Mouse (Mus musculus): ENCODE results near the gene Rnf180. TPM values are rescaled to one million over a fixed set of nuclear protein-coding genes. Genes with fewer than 3 reads are reported as not detected.

The Rnf180 gene
- polyA plus RNA-seq, 1 experiment = 21.7 TPM

DNA sequence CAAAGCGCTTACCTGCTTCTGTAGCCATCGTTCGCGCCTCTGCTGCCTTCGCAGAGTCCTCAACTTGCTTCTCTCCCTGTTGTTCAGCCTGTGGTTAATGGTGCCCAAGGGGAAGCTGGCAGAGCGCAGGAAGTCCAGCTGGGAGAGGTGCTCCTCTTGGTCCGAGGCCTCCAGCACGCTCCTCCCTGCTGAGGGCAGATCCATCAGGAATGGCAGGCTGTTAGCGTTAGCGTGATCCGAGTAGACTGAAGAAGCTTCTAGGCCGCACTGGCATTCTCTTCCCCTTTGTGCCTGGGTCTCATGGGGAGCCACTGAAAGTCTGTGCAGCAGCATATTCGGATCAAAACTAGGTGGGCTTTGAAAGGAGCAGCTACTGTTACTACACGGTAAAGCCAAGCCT lies 45.0 kb downstream of the Rnf180 start:
- DNase-seq (ENCODE audit: low read depth) = peak; percentile 53
- no peak for TF ChIP-seq CTCF (IDR thresholded peaks at IDR 0.05; ENCODE audit: borderline replicate concordance, extremely low read depth, insufficient read depth, insufficient read length)
- TF ChIP-seq POLR2A (IDR thresholded peaks at IDR 0.05; ENCODE audit: borderline replicate concordance, extremely low read depth, insufficient read depth, insufficient read length, poor library complexity, severe bottlenecking) = no peak

DNA sequence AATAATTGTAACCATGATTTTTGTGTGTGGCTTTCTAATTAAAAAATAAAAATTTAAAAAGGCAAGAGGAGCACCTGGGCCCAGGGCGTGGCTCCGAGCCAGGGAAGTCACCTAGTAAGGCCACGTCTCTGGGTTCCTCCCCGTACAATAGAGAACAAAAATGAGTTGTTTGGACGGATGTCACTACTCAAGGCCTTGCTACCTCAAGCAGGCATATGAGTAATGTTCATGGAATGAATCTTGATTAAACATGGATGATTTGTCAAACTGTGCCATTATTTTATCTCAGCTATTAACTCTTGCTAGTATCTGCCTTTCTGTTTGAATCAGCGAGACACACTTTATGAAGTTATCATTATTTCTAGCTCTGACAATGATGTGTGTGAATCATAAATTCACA lies 46.9 kb downstream of the Rnf180 start:
- DNase-seq (ENCODE audit: low read depth) = no peak
- TF ChIP-seq POLR2A (IDR thresholded peaks at IDR 0.05; ENCODE audit: borderline replicate concordance, extremely low read depth, insufficient read depth, insufficient read length, poor library complexity, severe bottlenecking) (no peak), CTCF (IDR thresholded peaks at IDR 0.05; ENCODE audit: borderline replicate concordance, extremely low read depth, insufficient read depth, insufficient read length) (no peak)

DNA sequence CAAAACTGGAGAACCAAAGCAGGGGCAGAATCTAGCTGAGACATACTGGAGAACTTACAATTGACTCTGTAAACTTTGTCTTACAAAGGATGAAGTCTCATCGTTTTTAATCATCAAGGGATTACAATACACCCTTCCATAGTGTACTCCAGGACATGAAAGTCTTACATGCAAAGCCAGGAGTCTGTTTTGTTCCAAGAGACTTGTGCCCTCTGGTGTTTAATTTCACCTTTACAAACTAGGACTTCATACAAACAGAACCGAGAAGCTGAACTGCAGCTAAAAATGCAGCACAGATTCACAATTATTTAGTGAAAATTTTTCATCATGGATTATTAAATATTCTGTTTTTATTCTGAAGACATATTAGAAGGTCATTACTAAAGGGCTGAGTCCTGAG lies 53.8 kb downstream of the Rnf180 start:
- no peak for DNase-seq (ENCODE audit: low read depth)
- TF ChIP-seq CTCF (IDR thresholded peaks at IDR 0.05; ENCODE audit: borderline replicate concordance, extremely low read depth, insufficient read depth, insufficient read length) = no peak
- TF ChIP-seq POLR2A (IDR thresholded peaks at IDR 0.05; ENCODE audit: borderline replicate concordance, extremely low read depth, insufficient read depth, insufficient read length, poor library complexity, severe bottlenecking) = no peak

DNA sequence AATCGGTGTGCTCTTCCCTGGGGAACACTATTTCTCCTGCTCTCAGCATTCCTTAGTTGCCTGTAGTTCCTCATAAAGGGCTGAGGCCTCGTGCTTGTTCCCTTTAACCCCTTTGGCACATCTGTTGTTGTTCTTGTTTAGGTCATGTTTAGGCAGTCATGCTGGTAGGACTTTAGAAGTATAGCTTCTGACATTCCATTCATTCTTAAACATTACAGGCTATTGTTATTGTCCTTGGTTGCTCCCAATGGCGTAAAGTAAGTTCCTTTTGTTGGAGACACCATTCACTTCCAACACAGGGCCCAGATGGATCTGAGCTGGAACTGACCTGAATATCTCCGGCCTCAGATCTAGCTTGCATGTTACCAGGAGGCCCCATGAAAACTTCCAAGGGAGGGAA lies 67.5 kb downstream of the Rnf180 start:
- no peak for TF ChIP-seq POLR2A (IDR thresholded peaks at IDR 0.05; ENCODE audit: borderline replicate concordance, extremely low read depth, insufficient read depth, insufficient read length, poor library complexity, severe bottlenecking)
- no peak for TF ChIP-seq CTCF (IDR thresholded peaks at IDR 0.05; ENCODE audit: borderline replicate concordance, extremely low read depth, insufficient read depth, insufficient read length)
- no peak for DNase-seq (ENCODE audit: low read depth)

DNA sequence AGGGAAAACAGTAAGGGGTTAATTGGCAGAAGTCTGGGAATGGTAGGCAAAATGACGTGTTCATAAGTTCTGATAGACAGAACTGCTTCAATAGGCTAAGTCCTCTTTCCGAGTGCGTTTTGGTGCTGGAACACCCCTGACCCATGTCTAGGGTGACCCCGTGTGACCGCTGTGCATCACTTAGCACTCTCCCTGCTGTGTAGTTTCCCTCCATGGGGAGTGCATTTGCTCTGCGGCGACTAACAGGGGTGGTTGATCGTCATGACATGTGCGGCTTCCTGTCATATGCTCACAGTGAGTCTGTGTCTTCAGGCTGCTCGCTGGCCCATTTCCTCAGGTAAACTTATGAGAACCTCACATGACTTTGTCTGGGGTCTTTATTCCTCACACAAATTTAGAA lies 70.6 kb downstream of the Rnf180 start:
- no peak for TF ChIP-seq POLR2A (IDR thresholded peaks at IDR 0.05; ENCODE audit: borderline replicate concordance, extremely low read depth, insufficient read depth, insufficient read length, poor library complexity, severe bottlenecking)
- no peak for DNase-seq (ENCODE audit: low read depth)

DNA sequence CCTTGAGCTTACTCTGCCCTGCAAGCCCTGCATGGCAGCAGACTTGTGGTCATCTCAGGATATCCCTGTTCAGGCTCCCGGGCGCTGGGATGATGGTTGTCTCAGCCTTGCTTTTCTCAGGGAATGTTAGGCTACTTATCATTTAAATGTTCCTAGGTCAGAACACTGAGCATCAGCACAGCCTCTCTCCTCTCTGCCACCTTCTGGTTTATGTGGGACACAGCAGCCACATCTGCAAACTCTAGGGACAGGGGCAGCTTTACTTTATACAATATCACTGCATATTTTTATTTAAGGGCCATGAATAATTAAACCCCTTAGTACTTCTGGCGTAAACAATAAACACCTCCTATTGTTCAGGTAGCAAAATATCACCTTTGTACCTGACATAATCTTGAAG lies 71.5 kb downstream of the Rnf180 start:
- TF ChIP-seq POLR2A (IDR thresholded peaks at IDR 0.05; ENCODE audit: borderline replicate concordance, extremely low read depth, insufficient read depth, insufficient read length, poor library complexity, severe bottlenecking) (no peak), CTCF (IDR thresholded peaks at IDR 0.05; ENCODE audit: borderline replicate concordance, extremely low read depth, insufficient read depth, insufficient read length) (peak; percentile 53; the same call in 1 of the 2 replicates)

DNA sequence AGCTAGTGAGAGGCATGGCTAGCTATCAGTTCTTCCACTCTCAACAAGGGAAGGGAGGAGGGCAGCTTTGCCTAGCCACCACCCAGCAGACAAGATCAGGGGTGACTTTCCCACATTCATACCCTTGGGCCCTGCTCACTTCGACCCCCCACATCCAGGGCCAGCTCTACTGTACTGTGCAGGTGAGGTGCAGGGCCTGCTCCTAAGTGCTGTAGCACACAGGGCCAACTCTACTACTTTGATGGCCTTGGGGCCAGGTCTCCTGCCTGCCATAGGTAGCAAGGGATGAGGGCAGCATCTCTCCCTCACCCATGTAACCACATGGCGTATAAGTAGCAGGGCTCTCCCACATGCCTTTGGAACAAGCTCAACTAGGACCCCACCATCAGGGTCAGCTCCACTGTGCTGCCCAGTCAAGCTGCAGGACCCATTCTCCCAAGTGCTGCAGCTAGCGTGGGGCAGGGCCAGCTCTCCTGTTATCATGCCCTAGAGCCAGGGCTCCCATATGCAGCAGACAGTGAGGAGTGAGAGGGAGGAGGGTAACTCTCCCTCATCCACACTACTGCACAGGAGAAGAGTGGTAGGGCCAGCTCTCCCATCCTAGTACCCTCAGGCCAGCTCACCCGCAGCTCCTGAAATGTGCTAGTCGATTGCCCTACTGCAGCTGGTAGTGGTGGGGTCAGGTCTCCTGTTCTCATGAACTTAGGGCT lies 72.4 kb downstream of the Rnf180 start:
- DNase-seq (ENCODE audit: low read depth) = no peak
- TF ChIP-seq POLR2A (IDR thresholded peaks at IDR 0.05; ENCODE audit: borderline replicate concordance, extremely low read depth, insufficient read depth, insufficient read length, poor library complexity, severe bottlenecking) (no peak), CTCF (IDR thresholded peaks at IDR 0.05; ENCODE audit: borderline replicate concordance, extremely low read depth, insufficient read depth, insufficient read length) (no peak)

More for the DNA sequence above, 71.5 kb downstream of the Rnf180 start:
- peak; percentile 51 for DNase-seq (ENCODE audit: low read depth)

DNA sequence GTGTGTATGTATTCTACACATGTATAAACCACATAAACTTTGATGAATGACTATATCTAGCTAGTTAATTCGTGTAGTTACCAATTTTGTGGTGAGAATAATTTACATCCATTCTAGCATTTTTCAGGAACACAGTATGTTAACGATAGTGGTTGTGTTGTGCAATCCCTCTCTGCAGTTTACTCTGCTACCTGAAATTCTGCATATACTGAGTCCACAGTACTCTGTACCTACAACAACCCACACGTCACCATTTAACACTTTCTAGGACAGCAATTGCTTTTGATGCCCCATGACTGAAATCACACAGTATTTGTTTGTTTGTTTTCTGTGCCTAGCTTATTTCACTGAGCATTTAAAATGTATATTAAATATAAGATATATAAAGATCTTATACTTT lies 83.9 kb downstream of the Rnf180 start:
- no peak for TF ChIP-seq POLR2A (IDR thresholded peaks at IDR 0.05; ENCODE audit: borderline replicate concordance, extremely low read depth, insufficient read depth, insufficient read length, poor library complexity, severe bottlenecking)
- no peak for TF ChIP-seq CTCF (IDR thresholded peaks at IDR 0.05; ENCODE audit: borderline replicate concordance, extremely low read depth, insufficient read depth, insufficient read length)

DNA sequence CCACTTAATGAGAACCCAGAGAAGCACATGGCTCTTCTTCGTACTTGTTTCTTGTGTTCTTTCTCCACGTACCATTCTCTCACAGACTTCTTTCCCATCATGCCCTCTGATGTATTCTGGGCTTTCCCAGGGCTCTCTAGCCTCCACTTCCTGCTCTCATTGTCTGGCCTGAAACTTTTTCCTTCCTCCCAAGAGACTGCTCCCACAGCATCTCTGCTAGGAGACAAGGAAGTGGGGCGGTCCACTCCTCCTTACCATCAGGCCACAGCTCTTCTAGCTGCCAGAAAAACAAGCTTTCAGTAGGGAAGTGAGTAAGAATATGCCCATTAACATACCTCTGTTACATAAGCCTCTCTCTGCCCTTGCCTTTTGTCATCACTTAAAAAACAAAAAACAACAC lies 90.8 kb downstream of the Rnf180 start:
- no peak for DNase-seq (ENCODE audit: low read depth)
- TF ChIP-seq CTCF (IDR thresholded peaks at IDR 0.05; ENCODE audit: borderline replicate concordance, extremely low read depth, insufficient read depth, insufficient read length) = no peak
- TF ChIP-seq POLR2A (IDR thresholded peaks at IDR 0.05; ENCODE audit: borderline replicate concordance, extremely low read depth, insufficient read depth, insufficient read length, poor library complexity, severe bottlenecking) = no peak

More for the DNA sequence above, 83.9 kb downstream of the Rnf180 start:
- DNase-seq (ENCODE audit: low read depth) = no peak

DNA sequence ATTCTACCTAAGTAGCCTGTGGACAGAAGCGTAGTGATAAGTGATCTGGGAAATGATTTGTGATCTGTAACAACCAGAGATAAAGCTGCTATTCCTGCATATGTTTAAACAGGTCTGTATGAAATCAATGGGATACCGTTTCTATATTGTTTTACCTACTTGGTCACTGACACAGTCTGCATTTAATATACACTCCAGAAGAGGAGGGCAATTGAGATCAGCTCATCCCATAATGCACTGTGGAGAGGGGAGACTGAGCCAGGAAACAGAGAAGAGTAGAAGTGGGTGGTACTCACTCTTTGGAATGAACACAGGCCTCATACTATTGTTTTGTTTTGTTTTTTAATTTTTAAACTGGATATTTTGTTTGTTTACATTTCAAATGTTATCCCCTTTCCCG lies 96.0 kb downstream of the Rnf180 start:
- TF ChIP-seq CTCF (IDR thresholded peaks at IDR 0.05; ENCODE audit: borderline replicate concordance, extremely low read depth, insufficient read depth, insufficient read length) = no peak
- TF ChIP-seq POLR2A (IDR thresholded peaks at IDR 0.05; ENCODE audit: borderline replicate concordance, extremely low read depth, insufficient read depth, insufficient read length, poor library complexity, severe bottlenecking) = no peak
- DNase-seq (ENCODE audit: low read depth) = no peak

DNA sequence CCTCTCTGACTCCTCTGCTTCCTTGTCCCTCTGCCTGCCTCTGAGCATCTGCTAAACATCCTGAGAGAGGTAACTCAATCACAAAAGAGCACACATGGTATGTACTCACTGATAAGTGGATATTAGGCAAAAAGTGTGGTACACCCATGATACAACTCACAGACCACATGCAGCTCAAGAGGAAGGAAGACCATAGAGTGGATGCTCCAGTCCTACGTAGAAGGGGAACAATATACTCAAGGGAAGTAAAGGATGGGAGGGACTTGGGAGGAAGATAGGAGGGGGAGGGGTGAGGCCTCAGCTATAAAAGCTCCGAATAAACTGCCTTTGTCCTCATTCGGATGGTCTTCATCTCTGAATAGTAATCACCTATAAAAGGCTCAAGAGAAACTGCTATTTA lies 96.6 kb downstream of the Rnf180 start:
- DNase-seq (ENCODE audit: low read depth) = no peak
- TF ChIP-seq CTCF (IDR thresholded peaks at IDR 0.05; ENCODE audit: borderline replicate concordance, extremely low read depth, insufficient read depth, insufficient read length) = no peak
- TF ChIP-seq POLR2A (IDR thresholded peaks at IDR 0.05; ENCODE audit: borderline replicate concordance, extremely low read depth, insufficient read depth, insufficient read length, poor library complexity, severe bottlenecking) = no peak

DNA sequence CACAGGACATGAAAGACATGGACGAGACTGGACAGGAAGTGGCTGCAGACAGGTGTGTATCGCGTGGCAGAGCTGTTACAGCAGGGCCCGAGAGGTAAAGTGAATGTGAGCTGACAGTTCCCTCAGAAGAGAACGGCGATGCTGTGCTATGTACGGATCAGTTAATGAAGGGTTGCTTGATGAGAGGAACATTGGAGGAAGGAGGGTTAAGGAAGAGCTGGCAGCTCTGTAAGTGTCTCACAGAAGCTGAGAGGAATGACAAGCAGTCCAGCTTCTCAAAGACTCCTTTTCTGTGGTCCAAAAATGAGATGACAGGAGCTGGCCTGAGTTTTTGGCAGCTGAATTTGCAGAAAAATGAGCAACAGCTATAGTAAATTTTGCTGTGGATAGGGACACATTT lies 101.0 kb downstream of the Rnf180 start:
- no peak for DNase-seq (ENCODE audit: low read depth)
- TF ChIP-seq CTCF (IDR thresholded peaks at IDR 0.05; ENCODE audit: borderline replicate concordance, extremely low read depth, insufficient read depth, insufficient read length) (no peak), POLR2A (IDR thresholded peaks at IDR 0.05; ENCODE audit: borderline replicate concordance, extremely low read depth, insufficient read depth, insufficient read length, poor library complexity, severe bottlenecking) (no peak)
